Mouse (Mus musculus): ENCODE measurements at regions not wholly inside any gene's neighbourhood (a gene's known extent, or its start where the extent isn't known, plus 50 kb on each side); places are given as distances from the start of the nearest gene placed in this dataset.
A peak's percentile ranks its signal among the peaks of the same experiment; 100 is the strongest.

DNA sequence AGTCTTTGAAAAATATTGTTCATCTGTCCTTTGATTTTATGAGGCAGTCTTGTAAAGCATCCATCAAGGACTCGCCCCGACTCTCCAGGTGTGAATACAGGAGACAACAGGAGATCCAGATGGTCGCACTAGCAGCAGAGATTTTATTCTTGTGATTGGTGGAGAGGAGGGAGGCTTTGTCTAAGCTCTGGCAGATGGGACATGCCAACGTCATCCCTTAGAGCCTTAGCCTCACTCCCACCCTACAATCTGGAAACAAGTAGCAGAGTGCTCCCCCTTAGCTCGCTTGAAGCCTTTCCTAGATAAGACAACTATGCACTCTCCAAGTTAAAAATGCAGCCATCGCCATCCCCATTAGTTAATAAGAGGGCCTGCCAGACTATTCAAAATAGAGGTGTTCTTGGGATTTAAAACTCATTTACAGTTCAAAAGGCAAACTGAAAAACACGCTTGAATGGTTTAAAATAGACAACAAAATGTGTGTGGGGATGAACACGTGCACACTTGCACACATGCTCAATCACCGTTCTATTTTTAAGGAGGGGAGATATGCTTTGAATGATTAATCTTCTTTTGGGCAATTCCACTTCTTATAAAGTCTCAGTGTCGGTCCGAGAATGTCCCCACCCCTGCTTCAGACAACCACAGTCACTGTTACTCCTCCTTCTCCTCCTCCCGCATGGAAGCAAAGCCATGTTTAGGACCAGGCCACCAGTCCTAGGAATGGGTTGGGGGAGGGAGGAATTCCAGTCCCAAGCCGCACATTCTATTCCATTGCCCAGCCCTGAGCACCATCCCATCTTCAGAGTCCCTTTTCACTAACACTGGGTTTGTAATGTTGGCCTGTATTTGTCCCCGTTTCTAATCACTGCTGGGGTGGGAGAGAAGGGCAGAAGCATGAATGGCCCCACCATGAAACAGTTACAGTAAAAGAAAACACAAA is 61.5 kb upstream of the Egln3 start:
- DNase-seq, result no peak

DNA sequence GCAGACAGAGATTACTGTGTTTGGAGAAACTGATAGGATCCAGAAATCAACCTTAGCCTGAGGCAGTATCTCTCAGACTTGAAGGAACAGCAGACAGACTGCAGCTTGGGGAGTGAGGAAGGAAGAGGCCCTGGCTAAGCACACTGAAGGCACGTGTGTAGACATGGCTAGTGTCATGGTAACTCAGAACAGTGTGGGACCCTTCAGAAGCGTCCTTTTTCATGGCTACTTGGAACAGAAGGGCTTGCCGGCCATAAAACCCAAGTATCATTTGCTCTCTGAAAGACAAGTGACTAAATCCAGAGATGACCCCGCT is 60.7 kb upstream of the Egln3 start:
- DNase-seq, result no peak

DNA sequence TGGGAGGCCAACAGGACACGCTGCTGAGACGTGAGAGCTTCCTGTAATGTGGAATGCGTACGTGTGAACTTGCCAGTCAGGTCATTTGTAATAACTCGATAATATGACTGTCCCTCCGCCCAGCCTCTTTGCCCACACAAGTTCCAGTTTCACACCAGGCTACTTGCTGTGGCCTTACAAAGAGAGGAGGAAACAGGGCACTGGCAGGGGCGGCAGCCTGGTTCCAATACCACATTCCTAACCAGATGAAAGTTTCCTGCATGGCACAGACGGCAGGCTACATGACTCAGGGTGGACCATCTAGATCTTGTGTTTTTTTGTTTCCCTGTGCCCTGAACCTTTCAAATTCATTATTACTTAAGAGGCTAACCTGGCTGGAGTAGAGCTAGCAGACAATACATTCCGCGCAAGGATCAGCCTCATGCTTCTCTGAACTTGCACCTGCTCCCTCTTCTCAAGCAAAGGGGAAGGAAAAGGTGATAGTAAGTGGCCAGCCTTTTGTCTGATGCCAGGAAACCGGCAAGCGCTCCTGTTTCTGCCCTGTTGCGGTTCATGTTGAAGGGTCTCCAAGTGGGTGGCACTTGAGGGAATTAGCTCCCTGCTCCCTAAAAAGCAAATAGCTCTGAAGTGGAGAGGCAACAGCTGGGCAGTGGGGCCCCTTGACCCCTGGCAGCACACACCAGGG is 60.2 kb upstream of the Egln3 start:
- DNase-seq, result no peak

GRCm38 (mm10) chr12:54262236-54263005 is 58.8 kb upstream of the Egln3 start:
- no peak for DNase-seq

DNA sequence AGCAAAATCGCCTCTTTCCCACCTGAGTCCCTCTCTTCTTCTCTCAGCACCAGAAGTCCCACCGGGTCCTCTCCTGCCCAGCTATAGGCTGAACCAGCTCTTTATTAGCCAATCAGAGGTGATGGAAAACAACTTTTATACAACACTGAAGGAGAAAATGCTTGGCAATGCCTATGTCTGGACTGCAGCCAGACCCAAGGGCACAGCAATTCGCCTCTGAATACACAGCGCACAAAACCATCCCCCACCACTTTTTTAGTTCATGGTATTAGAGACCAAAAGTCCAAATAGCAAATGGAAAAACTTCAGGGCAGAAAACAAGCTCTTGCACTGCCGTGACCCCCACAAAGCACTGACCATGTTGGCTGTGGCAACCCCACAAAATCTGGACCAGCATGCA is 57.8 kb upstream of the Egln3 start:
- no peak for DNase-seq

DNA sequence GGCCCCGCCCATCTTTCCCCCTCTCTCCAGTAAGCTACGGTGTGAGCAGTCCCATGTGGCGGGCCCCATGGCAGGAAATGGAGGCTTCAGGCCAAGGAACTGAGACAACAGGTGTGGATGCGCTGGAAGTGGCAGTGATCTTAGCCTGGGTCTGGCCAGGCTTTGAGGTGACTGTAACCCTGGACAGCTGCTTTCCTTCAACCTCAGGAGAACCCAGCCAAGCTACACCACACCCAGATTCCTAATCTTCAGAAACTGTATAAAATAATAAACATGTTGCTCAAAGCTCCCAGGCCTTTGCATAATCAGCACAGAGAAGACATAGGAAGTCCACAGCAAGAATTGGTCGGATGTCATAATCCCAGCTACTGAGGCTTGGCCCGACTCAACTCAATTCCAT is 56.8 kb upstream of the Egln3 start:
- peak; percentile 6 to 29 for DNase-seq

GRCm38 (mm10) chr12:54257776-54258433 is 54.2 kb upstream of the Egln3 start:
- DNase-seq, result no peak

DNA sequence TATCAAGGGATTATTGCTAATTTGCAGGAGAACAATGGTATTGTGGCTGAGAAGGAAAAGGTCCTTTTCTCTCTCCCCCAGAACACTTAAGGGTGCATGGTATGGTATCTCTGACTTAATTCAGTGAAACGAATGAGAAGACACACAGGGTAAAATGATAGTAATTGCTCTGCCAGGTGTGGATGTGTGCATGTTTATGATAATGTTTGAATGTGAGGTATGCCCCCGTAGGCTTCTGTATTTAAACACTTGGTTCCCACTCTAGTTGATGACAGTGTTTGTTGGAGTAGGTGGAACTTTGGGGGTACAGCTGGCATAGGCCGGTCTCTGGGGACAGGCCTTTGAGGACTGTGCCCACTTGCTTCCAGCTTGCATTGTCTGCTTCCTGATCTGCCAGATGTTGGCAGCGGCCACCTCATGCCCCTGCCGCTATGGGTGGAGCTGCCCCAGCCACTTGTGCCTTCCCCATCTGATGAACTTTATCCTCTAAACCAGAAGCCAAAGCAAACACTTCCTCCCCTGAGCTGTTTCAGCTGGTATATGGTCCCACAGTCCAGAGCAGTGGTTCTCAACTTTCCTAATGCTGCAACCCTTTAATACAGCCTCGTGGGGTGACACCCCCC is 53.0 kb upstream of the Egln3 start:
- no peak for DNase-seq
